Mouse (Mus musculus) spleen, postnatal 36 days (tissue): ENCODE results near the gene Mettl25.

Experiments used
- DNase-seq, 2 experiments: peaks; one replicate each; pipeline ENCODE4 v3.0.0; 2022; ENCODE audit warnings: low spot score in 2 of 2, mixed read lengths in 1 of 2

Mettl25 gene

GRCm38 (mm10) chr10:105753831-105754605 lies 87.2 kb downstream of the Mettl25 start:
- DNase-seq, result no peak

DNA sequence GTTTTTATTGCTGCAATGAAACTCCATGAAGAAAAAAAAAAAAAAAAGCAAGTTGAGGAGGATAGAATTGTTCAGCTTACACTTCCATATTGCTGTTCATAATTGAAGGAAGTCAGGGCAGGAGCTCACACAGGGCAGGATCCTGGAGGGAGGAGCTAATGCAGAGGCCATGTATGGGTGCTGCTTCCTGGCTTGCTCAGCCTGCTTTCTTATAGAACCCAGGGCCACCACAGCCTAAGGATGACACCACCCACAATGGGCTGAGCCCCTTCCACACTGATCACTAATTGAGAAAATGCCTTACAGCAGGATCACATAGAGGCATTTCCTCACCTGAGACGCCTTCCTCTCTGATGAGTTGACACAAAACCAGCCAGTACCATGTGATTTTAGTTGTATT lies 95.2 kb downstream of the Mettl25 start:
- no peak for DNase-seq

DNA sequence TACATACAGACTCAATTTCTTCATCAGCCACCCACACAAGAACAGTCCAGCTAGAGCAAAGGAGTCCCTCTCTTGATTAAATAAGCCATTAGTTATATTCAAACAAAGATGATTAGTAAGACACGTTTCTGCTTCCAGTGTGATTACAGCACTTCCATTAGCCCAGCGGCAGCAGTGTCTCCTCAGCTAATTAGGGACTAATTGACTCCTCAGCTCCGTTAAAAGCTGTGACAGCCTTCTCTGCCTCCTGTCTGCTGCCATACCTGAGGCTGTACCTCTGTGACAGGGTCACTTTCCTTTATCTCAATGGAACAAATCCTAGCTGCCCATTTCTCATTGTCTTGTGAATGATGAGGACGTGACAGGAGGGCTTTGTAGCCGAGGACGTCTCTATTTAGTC lies 99.4 kb downstream of the Mettl25 start:
- DNase-seq, result no peak

DNA sequence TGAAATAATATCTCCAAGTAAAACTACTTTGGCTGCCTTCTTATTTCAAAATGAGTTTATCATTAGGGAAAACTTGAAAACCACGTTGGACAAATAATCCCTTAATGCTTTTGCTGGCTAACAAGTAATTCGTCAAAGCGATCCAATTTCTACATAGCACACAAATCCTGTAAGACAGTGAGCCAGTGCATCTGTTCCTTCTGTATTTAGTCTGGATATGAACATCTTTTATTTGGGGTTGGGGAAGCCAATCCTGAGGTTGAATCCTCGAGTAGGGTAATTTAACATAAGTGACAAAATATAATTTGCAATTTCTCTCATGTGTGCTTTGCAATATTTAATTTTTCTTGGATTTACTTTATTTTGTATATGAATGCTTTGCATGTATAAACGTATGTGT lies 102.2 kb downstream of the Mettl25 start:
- no peak for DNase-seq

DNA sequence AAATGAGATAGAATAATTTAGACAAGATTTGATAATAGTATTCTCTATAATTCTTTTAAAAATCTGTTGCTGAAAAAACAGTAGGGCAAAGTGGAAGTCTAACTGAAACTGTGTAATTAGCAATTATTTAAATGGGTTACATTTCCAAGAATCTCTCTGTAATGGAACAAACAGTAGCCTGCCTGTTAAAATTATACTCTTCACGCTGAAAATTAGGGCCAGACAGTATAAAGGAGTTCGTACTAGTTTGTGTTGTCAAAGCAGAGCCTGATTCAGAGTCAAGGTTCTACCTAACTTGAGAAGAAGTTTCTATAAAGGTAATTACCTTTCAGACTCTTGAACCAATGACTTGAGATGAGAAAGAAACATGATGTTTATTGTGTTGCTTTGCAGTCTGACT lies 113.4 kb downstream of the Mettl25 start:
- DNase-seq, result no peak

GRCm38 (mm10) chr10:105727353-105727752 lies 113.8 kb downstream of the Mettl25 start:
- DNase-seq, result no peak

- DNase-seq, result no peak
Measured at GRCm38 (mm10) chr10:105714844-105715243, 126.3 kb downstream of the Mettl25 start.

DNA sequence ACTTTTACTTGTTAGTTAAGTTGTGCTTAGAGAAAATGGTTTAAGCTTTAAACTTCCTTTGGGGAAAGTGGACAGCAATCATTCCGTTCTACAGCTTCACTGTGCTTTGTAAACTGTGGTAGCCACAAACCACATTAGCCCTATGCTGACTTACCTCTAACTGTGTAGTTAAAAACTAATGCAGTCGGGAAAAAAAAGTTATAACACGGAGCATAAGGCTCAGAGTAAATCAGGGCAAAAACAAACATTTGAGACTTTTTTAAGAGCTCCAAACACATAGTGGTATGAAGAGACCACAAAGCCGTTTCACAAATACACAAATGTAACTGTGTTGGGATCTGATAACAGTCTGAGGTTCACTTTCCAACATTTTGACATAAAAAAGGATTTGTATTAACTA lies 126.8 kb downstream of the Mettl25 start:
- no peak for DNase-seq

- DNase-seq, result no peak
Measured at GRCm38 (mm10) chr10:105713222-105713621, 128.0 kb downstream of the Mettl25 start.
